Mouse (Mus musculus): ENCODE measurements at regions not wholly inside any gene's neighbourhood (a gene's known extent, or its start where the extent isn't known, plus 50 kb on each side); places are given as distances from the start of the nearest gene placed in this dataset.

- no peak overlapping the region for H3K9ac ChIP-seq
- no peaks in the 10 kb centered on the region for H3K36me3 ChIP-seq
- 0 out of 2 replicates have a peak, but pooled peaks cover 3% of the 10 kb centered on the region for H3K27me3 ChIP-seq
- H3K4me1 ChIP-seq, result peaks cover 12% of the 10 kb centered on the region
- H3K27ac ChIP-seq, result no peak overlapping the region
- ATAC-seq (replicated peaks; ENCODE audit: low FRiP score), result peak; percentile 67; the same call in 1 of the 2 replicates
- 11% methylated on average over 20 of the region's 20 CpGs for WGBS
- H3K4me3 ChIP-seq (replicated peaks), result peak overlapping the region; percentile 19
- no peaks in the 10 kb centered on the region for H3K9me3 ChIP-seq (replicated peaks)
- peak overlapping the region; percentile 51 for H3K4me2 ChIP-seq
These were observed 392.7 kb upstream of the Spred2 start for GRCm38 (mm10) chr11:19531255-19532003.

- Histone ChIP-seq H3K27me3 (0 out of 2 replicates have a peak, but pooled peaks cover 3% of the 10 kb centered on the region), H3K36me3 (no peaks in the 10 kb centered on the region), H3K4me1 (peaks cover 12% of the 10 kb centered on the region), H3K27ac (no peak overlapping the region), H3K4me3 (replicated peaks) (no peak overlapping the region), H3K9ac (no peak overlapping the region), H3K9me3 (replicated peaks) (no peaks in the 10 kb centered on the region), H3K4me2 (no peak overlapping the region)
- 70% methylated on average over 7 of the region's 7 CpGs for WGBS
- ATAC-seq (replicated peaks; ENCODE audit: low FRiP score), result no peak
These were observed 391.3 kb upstream of the Spred2 start for GRCm38 (mm10) chr11:19532867-19533266.

GRCm38 (mm10) chr11:19533701-19534100, 390.5 kb upstream of the Spred2 start:
- Histone ChIP-seq H3K4me2 (no peak overlapping the region), H3K36me3 (no peaks in the 10 kb centered on the region), H3K9me3 (replicated peaks) (no peaks in the 10 kb centered on the region), H3K4me1 (peaks cover 12% of the 10 kb centered on the region), H3K9ac (no peak overlapping the region), H3K27ac (no peak overlapping the region), H3K27me3 (0 out of 2 replicates have a peak, but pooled peaks cover 3% of the 10 kb centered on the region), H3K4me3 (replicated peaks) (no peak overlapping the region)
- 69% methylated on average over 1 of the region's 1 CpGs for WGBS
- no peak for ATAC-seq (replicated peaks; ENCODE audit: low FRiP score)

GRCm38 (mm10) chr11:19535215-19535614, 389.0 kb upstream of the Spred2 start:
- Histone ChIP-seq H3K4me2 (no peak overlapping the region), H3K27me3 (no peaks in the 10 kb centered on the region), H3K9ac (no peak overlapping the region), H3K4me1 (peaks cover 12% of the 10 kb centered on the region), H3K9me3 (replicated peaks) (no peaks in the 10 kb centered on the region), H3K36me3 (no peaks in the 10 kb centered on the region), H3K27ac (no peak overlapping the region), H3K4me3 (replicated peaks) (no peak overlapping the region)
- WGBS, result 90% methylated on average over 1 of the region's 1 CpGs
- no peak for ATAC-seq (replicated peaks; ENCODE audit: low FRiP score)

GRCm38 (mm10) chr11:19546226-19546625, 377.9 kb upstream of the Spred2 start:
- H3K9ac ChIP-seq, result no peak overlapping the region
- 64% methylated on average over 4 of the region's 4 CpGs for WGBS

GRCm38 (mm10) chr11:19554316-19554946, 369.7 kb upstream of the Spred2 start:
- H3K9me3 ChIP-seq (replicated peaks), result no peaks in the 10 kb centered on the region
- WGBS, result 60% methylated on average over 9 of the region's 9 CpGs
- H3K4me1 ChIP-seq, result no peaks in the 10 kb centered on the region
- H3K36me3 ChIP-seq, result no peaks in the 10 kb centered on the region
- H3K4me2 ChIP-seq, result no peak overlapping the region
- H3K27ac ChIP-seq, result no peak overlapping the region
- no peak overlapping the region for H3K9ac ChIP-seq
- no peak overlapping the region for H3K4me3 ChIP-seq (replicated peaks)
- H3K27me3 ChIP-seq, result no peaks in the 10 kb centered on the region
- no peak for ATAC-seq (replicated peaks; ENCODE audit: low FRiP score)

More at GRCm38 (mm10) chr11:19546226-19546625, 377.9 kb upstream of the Spred2 start:
- H3K27ac ChIP-seq, result no peak overlapping the region
- H3K4me2 ChIP-seq, result no peak overlapping the region
- no peak for ATAC-seq (replicated peaks; ENCODE audit: low FRiP score)
- no peaks in the 10 kb centered on the region for H3K4me1 ChIP-seq
- no peak overlapping the region for H3K4me3 ChIP-seq (replicated peaks)
- no peaks in the 10 kb centered on the region for H3K36me3 ChIP-seq
- H3K27me3 ChIP-seq, result no peaks in the 10 kb centered on the region
- no peaks in the 10 kb centered on the region for H3K9me3 ChIP-seq (replicated peaks)

GRCm38 (mm10) chr11:19554947-19555770, 369.0 kb upstream of the Spred2 start:
- ATAC-seq (replicated peaks; ENCODE audit: low FRiP score), result no peak
- Histone ChIP-seq H3K4me3 (replicated peaks) (no peak overlapping the region), H3K4me2 (no peak overlapping the region), H3K27ac (no peak overlapping the region), H3K27me3 (no peaks in the 10 kb centered on the region), H3K9me3 (replicated peaks) (no peaks in the 10 kb centered on the region), H3K4me1 (no peaks in the 10 kb centered on the region), H3K9ac (no peak overlapping the region), H3K36me3 (no peaks in the 10 kb centered on the region)
- 76% methylated on average over 9 of the region's 9 CpGs for WGBS

- Histone ChIP-seq H3K9ac (no peak overlapping the region), H3K27ac (no peak overlapping the region), H3K4me1 (no peaks in the 10 kb centered on the region), H3K36me3 (no peaks in the 10 kb centered on the region), H3K9me3 (replicated peaks) (no peaks in the 10 kb centered on the region), H3K4me2 (no peak overlapping the region), H3K4me3 (replicated peaks) (no peak overlapping the region), H3K27me3 (no peaks in the 10 kb centered on the region)
- WGBS, result 67% methylated on average over 7 of the region's 7 CpGs
- ATAC-seq (replicated peaks; ENCODE audit: low FRiP score), result no peak
These were observed 363.7 kb upstream of the Spred2 start for GRCm38 (mm10) chr11:19560452-19560851.

- no peaks in the 10 kb centered on the region for H3K9me3 ChIP-seq (replicated peaks)
- no peak overlapping the region for H3K9ac ChIP-seq
- no peak overlapping the region for H3K4me3 ChIP-seq (replicated peaks)
- no peaks in the 10 kb centered on the region for H3K27me3 ChIP-seq
- H3K4me2 ChIP-seq, result no peak overlapping the region
- H3K27ac ChIP-seq, result no peak overlapping the region
- no peak for ATAC-seq (replicated peaks; ENCODE audit: low FRiP score)
- no peaks in the 10 kb centered on the region for H3K36me3 ChIP-seq
- H3K4me1 ChIP-seq, result no peaks in the 10 kb centered on the region
- 94% methylated on average over 4 of the region's 4 CpGs for WGBS
These were observed 361.5 kb upstream of the Spred2 start for GRCm38 (mm10) chr11:19562668-19563067.

GRCm38 (mm10) chr11:19585228-19585627, 338.9 kb upstream of the Spred2 start:
- H3K4me2 ChIP-seq, result no peak overlapping the region
- no peak overlapping the region for H3K4me3 ChIP-seq (replicated peaks)
- H3K4me1 ChIP-seq, result no peaks in the 10 kb centered on the region
- no peaks in the 10 kb centered on the region for H3K27me3 ChIP-seq
- no peak for ATAC-seq (replicated peaks; ENCODE audit: low FRiP score)
- H3K9ac ChIP-seq, result no peak overlapping the region
- no peaks in the 10 kb centered on the region for H3K9me3 ChIP-seq (replicated peaks)
- H3K27ac ChIP-seq, result no peak overlapping the region
- no peaks in the 10 kb centered on the region for H3K36me3 ChIP-seq
- WGBS, result 73% methylated on average over 7 of the region's 7 CpGs

- no peak for ATAC-seq (replicated peaks; ENCODE audit: low FRiP score)
- Histone ChIP-seq H3K4me2 (no peak overlapping the region), H3K36me3 (no peaks in the 10 kb centered on the region), H3K27me3 (no peaks in the 10 kb centered on the region), H3K4me3 (replicated peaks) (no peak overlapping the region), H3K9me3 (replicated peaks) (no peaks in the 10 kb centered on the region), H3K9ac (no peak overlapping the region), H3K27ac (no peak overlapping the region), H3K4me1 (0 out of 2 replicates have a peak, but pooled peaks cover 3% of the 10 kb centered on the region)
- 80% methylated on average over 6 of the region's 6 CpGs for WGBS
These were observed 331.4 kb upstream of the Spred2 start for GRCm38 (mm10) chr11:19592506-19593355.
